In genomic region chr5:113776128-113776895, GRCm38 (mm10) we compare ENCODE assay signal across 22 mouse cellular contexts. TPM values are rescaled to one million over a fixed set of nuclear protein-coding genes. Genes with fewer than 3 reads are reported as not detected.
DNase-seq lines count a peak whose midpoint lies in the region; ATAC-seq and TF ChIP-seq lines count a peak whose summit lies in the region.
"Had no signal": no experiment of that assay in that cellular context is flagged by ENCODE, and none has a peak within 500 bp of the region (broad histone marks: within the 10 kb centered on the region; RNA-seq: fewer than 3 reads in every experiment).

No protein-coding gene starts in this region.

- no peak for ATAC-seq in kidney, embryonic 15.5 days (replicated peaks; ENCODE audit: low FRiP score)
- ATAC-seq in megakaryocyte-erythroid progenitor cell, adult 5-6 weeks (replicated peaks; ENCODE audit: low FRiP score, low TSS enrichment, poor library complexity, severe bottlenecking) = no peak
- ATAC-seq: midbrain, embryonic 16.5 days had no signal

- no peak overlapping the region for H3K4me3 ChIP-seq in kidney, embryonic 15.5 days (replicated peaks)
- no peak overlapping the region for H3K4me3 ChIP-seq in lung, adult 2 months (replicated peaks; ENCODE audit: extremely low read depth, low read depth, low read length)
- H3K4me3 ChIP-seq: embryonic facial prominence, embryonic 12.5 days; forebrain, embryonic 10.5 days; lung, embryonic 15.5 days had no signal

- no peak overlapping the region for H3K27ac ChIP-seq in kidney, embryonic 15.5 days
- H3K27ac ChIP-seq: embryonic facial prominence, embryonic 12.5 days; forebrain, embryonic 10.5 days; lung, embryonic 15.5 days had no signal

- peaks cover 45% of the 10 kb centered on the region for H3K36me3 ChIP-seq in kidney, embryonic 15.5 days

- DNase-seq in kidney, adult 18-20 months = peak; percentile 43
- DNase-seq in lung, postnatal 25 days (ENCODE audit: low spot score) = peak; percentile 35
- DNase-seq in lung, adult 2 months = no peak
- peak; percentile 36 to 79 for DNase-seq in kidney, postnatal 25 days
- DNase-seq in monocyte, adult 2 months (ENCODE audit: low read depth in 1 of 2, low spot score in 2 of 2) = peak; percentile 31 to 57
- no peak for DNase-seq in T-cell, adult 2 months (ENCODE audit: low spot score)
- DNase-seq: cerebellum, adult 9-11 months; heart, postnatal 4 days; thymus, postnatal 4 days had no signal

- no peak overlapping the region for H3K9ac ChIP-seq in kidney, embryonic 15.5 days
- H3K9ac ChIP-seq: embryonic facial prominence, embryonic 12.5 days; lung, embryonic 15.5 days had no signal

- TF ChIP-seq CTCF in lung, adult 2 months (IDR thresholded peaks at IDR 0.05; ENCODE audit: insufficient read depth, low read length) = no peak

- H3K27me3 ChIP-seq in kidney, embryonic 15.5 days = no peaks in the 10 kb centered on the region
- H3K27me3 ChIP-seq: embryonic facial prominence, embryonic 12.5 days; lung, embryonic 15.5 days had no signal

- H3K9me3 ChIP-seq in kidney, embryonic 15.5 days (replicated peaks) = no peaks in the 10 kb centered on the region
- H3K9me3 ChIP-seq: embryonic facial prominence, embryonic 12.5 days; forebrain, embryonic 10.5 days; lung, embryonic 15.5 days had no signal

- no peak for TF ChIP-seq POLR2A in lung, adult 2 months (IDR thresholded peaks at IDR 0.05; ENCODE audit: borderline replicate concordance, extremely low read depth, low read depth, low read length)

- no peak overlapping the region for H3K4me2 ChIP-seq in kidney, embryonic 15.5 days
- H3K4me2 ChIP-seq: embryonic facial prominence, embryonic 12.5 days; lung, embryonic 15.5 days had no signal

- WGBS in kidney, embryonic 15.5 days = 88% methylated on average over 15 of the region's 15 CpGs
- WGBS in lung, adult 2 months = 78% methylated on average over 15 of the region's 15 CpGs

- H3K4me1 ChIP-seq in kidney, embryonic 15.5 days = peaks cover 11% of the 10 kb centered on the region
- no peaks in the 10 kb centered on the region for H3K4me1 ChIP-seq in lung, adult 2 months (ENCODE audit: control insufficient read depth, insufficient read depth, low read length)

RNA-seq across cellular contexts. Expression of gene Iscu, which starts 3.8 kb away (rescaled TPM):
- polyA plus RNA-seq in kidney, embryonic 15.5 days (2015; fragmentation: Nextera tagmentation; extraction: Ambion mirVana) = 104 and 112 TPM in 2 replicates
- 115 and 118 TPM in 2 replicates for polyA plus RNA-seq in lung, adult 2 months (2012; rRNA removed)
- 80.5 and 81.0 TPM in 2 replicates for total RNA-seq in megakaryocyte-erythroid progenitor cell, adult 5-6 weeks (2014; fragmentation: Nextera tagmentation)
- 63.1 and 68.9 TPM in 2 replicates for total RNA-seq in megakaryocyte-erythroid progenitor cell, adult 5-6 weeks (2017)

RNA-seq across cellular contexts. Expression of gene Sart3, which starts 4.0 kb away (rescaled TPM):
- 57.6 and 59.2 TPM in 2 replicates for polyA plus RNA-seq in kidney, embryonic 15.5 days (2015; fragmentation: Nextera tagmentation; extraction: Ambion mirVana)
- polyA plus RNA-seq in lung, adult 2 months (2012; rRNA removed) = 20.2 and 24.2 TPM in 2 replicates
- 46.6 and 48.1 TPM in 2 replicates for total RNA-seq in megakaryocyte-erythroid progenitor cell, adult 5-6 weeks (2014; fragmentation: Nextera tagmentation)
- 38.6 and 45.5 TPM in 2 replicates for total RNA-seq in megakaryocyte-erythroid progenitor cell, adult 5-6 weeks (2017)

RNA-seq across cellular contexts. Expression of gene Tmem119, which starts 24.0 kb away (rescaled TPM):
- polyA plus RNA-seq in kidney, embryonic 15.5 days (2015; fragmentation: Nextera tagmentation; extraction: Ambion mirVana) = 50.4 and 52.1 TPM in 2 replicates
- polyA plus RNA-seq in lung, adult 2 months (2012; rRNA removed) = 59.9 and 72.5 TPM in 2 replicates
- 0.46 TPM in 1 of 2 replicates, not detected in the other for total RNA-seq in megakaryocyte-erythroid progenitor cell, adult 5-6 weeks (2014; fragmentation: Nextera tagmentation)
- total RNA-seq in megakaryocyte-erythroid progenitor cell, adult 5-6 weeks (2017) = not detected in 2 replicates

RNA-seq across cellular contexts. Expression of gene Ficd, which starts 40.7 kb away (rescaled TPM):
- polyA plus RNA-seq in kidney, embryonic 15.5 days (2015; fragmentation: Nextera tagmentation; extraction: Ambion mirVana) = 4.8 and 6.1 TPM in 2 replicates
- 10.6 and 10.7 TPM in 2 replicates for polyA plus RNA-seq in lung, adult 2 months (2012; rRNA removed)
- 1.6 and 2.0 TPM in 2 replicates for total RNA-seq in megakaryocyte-erythroid progenitor cell, adult 5-6 weeks (2014; fragmentation: Nextera tagmentation)
- 0.23 and 0.80 TPM in 2 replicates for total RNA-seq in megakaryocyte-erythroid progenitor cell, adult 5-6 weeks (2017)

RNA-seq across cellular contexts. Expression of gene 1700069L16Rik, which starts 51.7 kb away (rescaled TPM):
- polyA plus RNA-seq in kidney, embryonic 15.5 days (2015; fragmentation: Nextera tagmentation; extraction: Ambion mirVana) = not detected in 2 replicates
- not detected in 2 replicates for polyA plus RNA-seq in lung, adult 2 months (2012; rRNA removed)
- total RNA-seq in megakaryocyte-erythroid progenitor cell, adult 5-6 weeks (2014; fragmentation: Nextera tagmentation) = not detected in 2 replicates
- total RNA-seq in megakaryocyte-erythroid progenitor cell, adult 5-6 weeks (2017) = not detected in 2 replicates
- total RNA-seq: gastrocnemius, adult 18-20 months; heart, adult 8-10 months; heart, postnatal 4 days; left cerebral cortex, postnatal 14 days had no signal
- polyA plus RNA-seq: brain, embryonic 14.5 days; C2C12; embryonic facial prominence, embryonic 12.5 days; forebrain, embryonic 10.5 days; intestine, embryonic 14.5 days; lung, embryonic 15.5 days; midbrain, embryonic 16.5 days; neural tube, embryonic 14.5 days had no signal

Comparison
In these comparisons a context has a peak if more than half of its experiments do, and no peak if none do; other contexts are left out.
1. DNase-seq: peak in kidney, adult 18-20 months (single experiment), lung, postnatal 25 days (single experiment), kidney, postnatal 25 days (2 of 2) and monocyte, adult 2 months (2 of 2); none in lung, adult 2 months (single experiment) and T-cell, adult 2 months (single experiment).